8 mouse cellular contexts compared by ENCODE assay signal in genomic region chr5:115489699-115490637, GRCm38 (mm10). TPM values are rescaled to one million over a fixed set of nuclear protein-coding genes. Genes with fewer than 3 reads are reported as not detected.
DNase-seq lines count a peak whose midpoint lies in the region; ATAC-seq and TF ChIP-seq lines count a peak whose summit lies in the region.

No protein-coding gene starts in this region.

- H3K4me1 ChIP-seq in ES-Bruce4 (ENCODE audit: control insufficient read depth, insufficient read depth, low read length): no peaks in the 10 kb centered on the region
- H3K4me1 ChIP-seq in forebrain, embryonic 13.5 days: peaks cover 24% of the 10 kb centered on the region
- H3K4me1 ChIP-seq in neural tube, embryonic 15.5 days: peaks cover 27% of the 10 kb centered on the region

- WGBS in forebrain, embryonic 13.5 days: under 1% methylated on average over 50 of the region's 50 CpGs
- WGBS in neural tube, embryonic 15.5 days: under 1% methylated on average over 50 of the region's 50 CpGs

- no peak for TF ChIP-seq EP300 in ES-Bruce4 (IDR thresholded peaks at IDR 0.05; ENCODE audit: insufficient read depth, low read depth, low read length)

- H3K36me3 ChIP-seq in ES-Bruce4 (ENCODE audit: control insufficient read depth, insufficient read depth, low read length, poor library complexity, severe bottlenecking): no peaks in the 10 kb centered on the region
- no peaks in the 10 kb centered on the region for H3K36me3 ChIP-seq in forebrain, embryonic 13.5 days (ENCODE audit: poor library complexity, severe bottlenecking)
- no peaks in the 10 kb centered on the region for H3K36me3 ChIP-seq in neural tube, embryonic 15.5 days

- peak; percentile 93 for DNase-seq in c-Kit-positive CD71-positive TER-119-positive erythroid progenitor cells, embryonic 14.5 days (ENCODE audit: low spot score)
- peak; percentile 85 to 90 for DNase-seq in heart, postnatal 14 days
- DNase-seq in layer of hippocampus, adult 11-12 months (ENCODE audit: low spot score): peak; percentile 89
- peak; percentile 89 to 91 for DNase-seq in lung, adult 18-20 months
- DNase-seq in testis, postnatal 14 days (ENCODE audit: low spot score): peak; percentile 91

- H3K9me3 ChIP-seq in ES-Bruce4 (replicated peaks; ENCODE audit: control insufficient read depth, insufficient read depth, low read length, poor library complexity, severe bottlenecking): no peaks in the 10 kb centered on the region
- H3K9me3 ChIP-seq in forebrain, embryonic 13.5 days (replicated peaks): no peaks in the 10 kb centered on the region
- no peaks in the 10 kb centered on the region for H3K9me3 ChIP-seq in neural tube, embryonic 15.5 days (replicated peaks)

- H3K27me3 ChIP-seq in ES-Bruce4 (ENCODE audit: control insufficient read depth, insufficient read depth, low read length, poor library complexity, severe bottlenecking): no peaks in the 10 kb centered on the region
- H3K27me3 ChIP-seq in forebrain, embryonic 13.5 days: no peaks in the 10 kb centered on the region; the same call in 1 of the 2 replicates
- no peaks in the 10 kb centered on the region for H3K27me3 ChIP-seq in neural tube, embryonic 15.5 days (replicated peaks)

- peak overlapping the region; percentile 92 for H3K27ac ChIP-seq in ES-Bruce4 (ENCODE audit: insufficient read depth, low read length)
- H3K27ac ChIP-seq in forebrain, embryonic 13.5 days: peak overlapping the region; percentile 100
- peak overlapping the region; percentile 100 for H3K27ac ChIP-seq in neural tube, embryonic 15.5 days (replicated peaks)

- peak; percentile 100 for TF ChIP-seq POLR2A in ES-Bruce4 (IDR thresholded peaks at IDR 0.05; ENCODE audit: insufficient read depth, low read length)

- H3K4me2 ChIP-seq in forebrain, embryonic 13.5 days: peak overlapping the region; percentile 71
- peak overlapping the region; percentile 66 for H3K4me2 ChIP-seq in neural tube, embryonic 15.5 days

- TF ChIP-seq CTCF in ES-Bruce4 (IDR thresholded peaks at IDR 0.05; ENCODE audit: low read depth, low read length): no peak

- H3K4me3 ChIP-seq in ES-Bruce4 (ENCODE audit: low read depth, low read length): peak overlapping the region; percentile 56
- H3K4me3 ChIP-seq in forebrain, embryonic 13.5 days: peak overlapping the region; percentile 37
- peak overlapping the region; percentile 44 for H3K4me3 ChIP-seq in neural tube, embryonic 15.5 days (replicated peaks)

- H3K9ac ChIP-seq in ES-Bruce4 (ENCODE audit: low read depth, poor library complexity, severe bottlenecking): peak overlapping the region; percentile 75
- peak overlapping the region; percentile 81 for H3K9ac ChIP-seq in forebrain, embryonic 13.5 days
- peak overlapping the region; percentile 87 for H3K9ac ChIP-seq in neural tube, embryonic 15.5 days (replicated peaks)

- intact Hi-C loops in heart, postnatal 14 days (cut with DNase I): no loop called here

- ATAC-seq in forebrain, embryonic 13.5 days: peak; percentile 79
- peak; percentile 84 for ATAC-seq in neural tube, embryonic 15.5 days (ENCODE audit: low FRiP score)

RNA-seq across cellular contexts. Expression of gene Sirt4, which starts 5.4 kb away (rescaled TPM):
- polyA plus RNA-seq in ES-Bruce4 (2011; ENCODE audit: insufficient read depth, insufficient read length, low read depth, missing spikeins): 22.2 and 28.3 TPM in 2 replicates
- 24.7 TPM in 2 replicates for polyA plus RNA-seq in forebrain, embryonic 13.5 days (2015; fragmentation: Nextera tagmentation; extraction: Ambion mirVana)
- total RNA-seq in heart, postnatal 14 days (2021): 10 to 100 TPM; 17.9 to 18.7 TPM
- polyA plus RNA-seq in neural tube, embryonic 15.5 days (2015; fragmentation: Nextera tagmentation; extraction: Ambion mirVana): 31.0 and 37.1 TPM in 2 replicates

RNA-seq across cellular contexts. Expression of gene Pxn, which starts 16.5 kb away (rescaled TPM):
- 35.1 and 38.1 TPM in 2 replicates for polyA plus RNA-seq in ES-Bruce4 (2011; ENCODE audit: insufficient read depth, insufficient read length, low read depth, missing spikeins)
- polyA plus RNA-seq in forebrain, embryonic 13.5 days (2015; fragmentation: Nextera tagmentation; extraction: Ambion mirVana): 16.8 and 17.7 TPM in 2 replicates
- total RNA-seq in heart, postnatal 14 days (2021): 10 to 100 TPM; 52.4 to 54.2 TPM
- polyA plus RNA-seq in neural tube, embryonic 15.5 days (2015; fragmentation: Nextera tagmentation; extraction: Ambion mirVana): 21.3 and 28.2 TPM in 2 replicates

RNA-seq across cellular contexts. Expression of gene Pla2g1b, which starts 23.9 kb away (rescaled TPM):
- 55.4 and 63.2 TPM in 2 replicates for polyA plus RNA-seq in ES-Bruce4 (2011; ENCODE audit: insufficient read depth, insufficient read length, low read depth, missing spikeins)
- polyA plus RNA-seq in forebrain, embryonic 13.5 days (2015; fragmentation: Nextera tagmentation; extraction: Ambion mirVana): not detected in 2 replicates
- not detected for total RNA-seq in heart, postnatal 14 days (2021)
- polyA plus RNA-seq in neural tube, embryonic 15.5 days (2015; fragmentation: Nextera tagmentation; extraction: Ambion mirVana): 0.81 and 1.1 TPM in 2 replicates

Comparison
In these comparisons a context has a peak if more than half of its experiments do, and no peak if none do; other contexts are left out.
1. Peak in every context shown above with its lines: DNase-seq, ATAC-seq, H3K4me3 ChIP-seq and H3K27ac ChIP-seq.
2. RNA of gene Pla2g1b, which starts 23.9 kb away (polyA plus RNA-seq): 55.4 to 63.2 TPM in ES-Bruce4; 0.81 to 1.1 TPM in neural tube, embryonic 15.5 days and not detected in forebrain, embryonic 13.5 days; every median in the first group is over 10 times any median in the second.